Mouse (Mus musculus): ENCODE results near the gene Ccdc152. TPM values are rescaled to one million over a fixed set of nuclear protein-coding genes. Genes with fewer than 3 reads are reported as not detected.

The Ccdc152 gene
- total RNA-seq, 1 experiment from 2014 or later: not detected

Other genes with a start within 250 kb of the Ccdc152 start
- 286 and 299 TPM in 2 replicates for gene Selenop, start 35.0 kb downstream of the Ccdc152 start, total RNA-seq (2021)

Measured in adrenal gland, postnatal 25 days (tissue).